Mouse (Mus musculus) spleen, adult 2 months (tissue): Measurements from ENCODE around the gene Atp6v0e2.

Experiments used
- CTCF ChIP-seq: fragments of 200-500 bp; IDR thresholded peaks from 2 replicates; pipeline ENCODE4 v1.5.1; 2011; ENCODE audit warnings: mild to moderate bottlenecking, inconsistent platforms; ENCODE audit not compliant: insufficient read depth, insufficient read length, insufficient replicate concordance; ENCODE audit errors: extremely low read depth
- POLR2A ChIP-seq: fragments of 200-500 bp; IDR thresholded peaks from 2 replicates; pipeline ENCODE4 v1.6.1; 2011; ENCODE audit warnings: low read depth, low read length, inconsistent platforms

DNA sequence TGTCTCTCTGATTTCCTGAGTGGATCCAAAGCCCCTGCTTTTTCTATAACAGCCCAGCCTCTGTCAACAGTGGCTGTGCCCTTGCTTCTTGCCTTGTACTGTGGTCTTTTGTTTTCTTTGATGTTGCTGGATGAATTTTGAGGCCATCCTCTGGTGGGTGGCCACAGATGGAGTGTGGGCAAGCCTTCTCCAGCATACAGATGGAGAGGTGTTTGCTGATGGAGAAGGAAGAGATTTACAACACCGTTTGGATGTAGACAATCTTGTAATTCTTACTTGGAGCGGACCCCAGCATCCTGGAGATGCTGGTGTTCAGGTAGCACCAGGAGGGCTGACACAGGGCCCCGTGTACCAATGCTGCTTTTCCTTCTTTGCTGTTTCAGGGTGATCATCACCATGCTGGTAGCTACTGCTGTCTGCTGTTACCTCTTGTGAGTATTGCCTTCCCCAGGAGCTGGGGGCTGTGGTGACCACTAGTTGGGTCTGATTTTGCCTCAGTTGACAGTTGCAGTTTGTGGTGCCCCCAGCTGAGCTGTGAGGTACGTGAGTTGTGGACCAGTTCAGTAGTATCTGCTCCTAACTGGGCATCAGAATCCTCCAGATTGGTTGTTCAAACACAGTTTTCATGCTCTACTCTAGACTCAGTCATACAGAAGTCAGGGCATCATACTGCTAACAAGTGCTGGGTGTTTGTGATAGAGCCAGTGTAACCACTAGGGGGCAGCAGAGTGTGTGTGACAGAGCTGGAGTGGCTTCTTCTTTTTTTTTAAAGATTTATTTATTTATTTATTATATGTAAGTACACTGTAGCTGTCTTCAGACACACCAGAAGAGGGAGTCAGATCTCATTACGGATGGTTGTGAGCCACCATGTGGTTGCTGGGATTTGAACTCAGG, 1.7 kb downstream of the Atp6v0e2 start:
- peak; percentile 58; the same call in 1 of the 2 replicates for TF ChIP-seq CTCF
- no peak for TF ChIP-seq POLR2A
